Mouse (Mus musculus): Measurements from ENCODE around the gene Prdm2. TPM values are rescaled to one million over a fixed set of nuclear protein-coding genes. Genes with fewer than 3 reads are reported as not detected.
A peak's percentile ranks its signal among the peaks of the same experiment; 100 is the strongest.

The Prdm2 gene
- polyA plus RNA-seq, 1 experiment from 2014 or later, result 20.7 TPM

DNA sequence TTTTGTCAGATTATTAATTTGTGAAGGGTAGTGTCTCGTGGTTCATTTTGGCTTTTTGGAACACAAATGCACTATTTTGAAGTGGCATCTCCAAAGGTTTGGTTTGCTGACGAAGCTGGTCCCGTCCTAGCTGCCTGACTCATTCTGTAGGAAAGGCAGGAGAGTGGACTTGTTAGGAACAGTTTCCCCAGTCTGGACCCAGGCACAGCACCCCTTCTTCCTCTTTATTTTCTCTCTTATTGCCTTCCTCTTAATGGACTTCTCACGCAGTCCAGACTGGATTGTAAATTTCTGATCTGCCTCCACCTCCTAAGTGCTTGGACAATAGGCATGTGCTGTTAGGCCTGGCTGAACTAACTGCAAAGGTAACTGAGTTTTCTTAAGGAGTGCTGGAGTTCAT, 57.8 kb downstream of the Prdm2 start:
- DNase-seq (ENCODE audit: low spot score), result no peak
- Histone ChIP-seq H3K9me3 (ENCODE audit: control insufficient read depth, low read length) (no peaks in the 10 kb centered on the region), H3K4me1 (replicated peaks; ENCODE audit: control insufficient read depth, insufficient read depth, low read length) (peaks cover 3% of the 10 kb centered on the region; the same call in 1 of the 2 replicates), H3K4me3 (ENCODE audit: low read depth, low read length) (no peak overlapping the region), H3K27ac (ENCODE audit: low read depth, low read length) (no peak overlapping the region), H3K4me2 (replicated peaks; ENCODE audit: low read depth, low read length) (no peak overlapping the region), H3K27me3 (ENCODE audit: control insufficient read depth, insufficient read depth, low read length) (no peaks in the 10 kb centered on the region), H3K9ac (ENCODE audit: low read depth, low read length) (no peak overlapping the region), H3K36me3 (ENCODE audit: control insufficient read depth, insufficient read depth, low read length) (0 out of 2 replicates have a peak, but pooled peaks cover 2% of the 10 kb centered on the region)
- WGBS, result 86% methylated on average over 4 of the region's 4 CpGs
- ATAC-seq (ENCODE audit: low FRiP score), result no peak

DNA sequence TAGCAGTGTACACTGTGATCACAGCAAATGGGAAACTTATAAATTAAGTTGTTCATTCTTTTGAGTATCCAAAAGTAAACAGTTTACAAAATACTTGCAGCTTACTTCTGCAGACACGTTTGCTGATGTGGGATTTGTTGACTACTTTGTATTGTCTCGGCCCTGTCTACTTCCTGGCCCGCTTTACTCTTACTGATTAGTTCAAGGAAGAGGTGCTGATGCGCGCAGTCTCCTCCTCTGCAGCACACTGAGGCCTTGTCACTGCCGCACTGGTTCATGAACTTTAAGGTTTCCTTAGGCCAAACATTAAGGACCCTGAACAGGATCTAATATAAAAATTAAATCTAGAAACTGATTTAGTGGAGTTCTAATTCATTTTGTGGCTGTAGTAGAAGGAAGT, 58.2 kb downstream of the Prdm2 start:
- Histone ChIP-seq H3K27ac (ENCODE audit: low read depth, low read length) (no peak overlapping the region), H3K9ac (ENCODE audit: low read depth, low read length) (no peak overlapping the region), H3K36me3 (ENCODE audit: control insufficient read depth, insufficient read depth, low read length) (0 out of 2 replicates have a peak, but pooled peaks cover 2% of the 10 kb centered on the region), H3K4me1 (replicated peaks; ENCODE audit: control insufficient read depth, insufficient read depth, low read length) (0 out of 2 replicates have a peak, but pooled peaks cover 3% of the 10 kb centered on the region), H3K4me3 (ENCODE audit: low read depth, low read length) (no peak overlapping the region), H3K9me3 (ENCODE audit: control insufficient read depth, low read length) (no peaks in the 10 kb centered on the region), H3K4me2 (replicated peaks; ENCODE audit: low read depth, low read length) (no peak overlapping the region), H3K27me3 (ENCODE audit: control insufficient read depth, insufficient read depth, low read length) (no peaks in the 10 kb centered on the region)
- ATAC-seq (ENCODE audit: low FRiP score) (no peak), DNase-seq (ENCODE audit: low spot score) (no peak)
- 86% methylated on average over 6 of the region's 6 CpGs for WGBS

DNA sequence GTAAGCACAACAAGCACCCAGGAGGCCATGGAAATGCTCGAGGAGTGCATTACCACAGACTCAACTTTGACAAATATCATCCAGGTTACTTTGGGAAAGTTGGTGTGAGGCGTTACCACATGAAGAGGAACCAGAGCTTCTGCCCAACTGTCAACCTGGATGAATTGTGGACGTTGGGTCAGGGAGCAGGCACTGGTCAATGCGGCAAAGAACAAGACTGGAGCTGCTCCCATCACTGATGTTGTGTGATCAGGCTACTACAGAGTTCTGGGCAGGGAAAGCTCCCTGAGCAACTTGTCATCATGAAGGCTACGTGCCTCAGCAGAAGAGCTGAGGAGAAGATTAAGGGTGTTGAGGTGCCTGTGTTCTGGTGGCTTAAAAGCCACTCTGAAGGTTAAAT, 60.2 kb downstream of the Prdm2 start:
- DNase-seq (ENCODE audit: low spot score) (no peak), ATAC-seq (ENCODE audit: low FRiP score) (no peak)
- H3K36me3 ChIP-seq (ENCODE audit: control insufficient read depth, insufficient read depth, low read length), result no peaks in the 10 kb centered on the region
- H3K9ac ChIP-seq (ENCODE audit: low read depth, low read length), result no peak overlapping the region
- H3K27ac ChIP-seq (ENCODE audit: low read depth, low read length), result no peak overlapping the region
- no peaks in the 10 kb centered on the region for H3K4me1 ChIP-seq (replicated peaks; ENCODE audit: control insufficient read depth, insufficient read depth, low read length)
- H3K4me3 ChIP-seq (ENCODE audit: low read depth, low read length), result no peak overlapping the region
- H3K27me3 ChIP-seq (ENCODE audit: control insufficient read depth, insufficient read depth, low read length), result no peaks in the 10 kb centered on the region
- no peak overlapping the region for H3K4me2 ChIP-seq (replicated peaks; ENCODE audit: low read depth, low read length)
- 93% methylated on average over 5 of the region's 5 CpGs for WGBS
- no peaks in the 10 kb centered on the region for H3K9me3 ChIP-seq (ENCODE audit: control insufficient read depth, low read length)

DNA sequence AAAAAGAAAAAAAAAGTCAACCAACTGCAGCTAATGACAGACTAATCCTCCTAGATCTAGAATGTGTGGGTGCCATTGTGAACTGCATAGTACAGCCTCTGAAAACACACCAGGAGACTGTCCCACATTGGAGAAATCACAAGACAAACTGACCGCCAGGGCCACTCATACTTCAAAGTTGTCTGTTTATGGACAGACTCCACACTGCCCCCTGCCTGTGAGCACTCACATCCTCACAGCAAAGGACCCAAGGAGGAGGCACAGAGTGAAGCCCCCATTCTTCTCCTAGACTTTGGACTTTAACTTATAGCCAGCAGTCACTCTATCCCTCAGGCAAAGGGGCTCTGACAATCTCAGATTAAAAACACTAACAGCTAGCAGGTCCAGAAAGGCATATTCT, 61.5 kb downstream of the Prdm2 start:
- Histone ChIP-seq H3K36me3 (ENCODE audit: control insufficient read depth, insufficient read depth, low read length) (no peaks in the 10 kb centered on the region), H3K27me3 (ENCODE audit: control insufficient read depth, insufficient read depth, low read length) (no peaks in the 10 kb centered on the region), H3K27ac (ENCODE audit: low read depth, low read length) (no peak overlapping the region), H3K9me3 (ENCODE audit: control insufficient read depth, low read length) (no peaks in the 10 kb centered on the region), H3K9ac (ENCODE audit: low read depth, low read length) (no peak overlapping the region), H3K4me1 (replicated peaks; ENCODE audit: control insufficient read depth, insufficient read depth, low read length) (no peaks in the 10 kb centered on the region), H3K4me2 (replicated peaks; ENCODE audit: low read depth, low read length) (no peak overlapping the region), H3K4me3 (ENCODE audit: low read depth, low read length) (no peak overlapping the region)
- DNase-seq (ENCODE audit: low spot score), result peak; percentile 24
- 91% methylated on average over 1 of the region's 1 CpGs for WGBS
- no peak for ATAC-seq (ENCODE audit: low FRiP score)

DNA sequence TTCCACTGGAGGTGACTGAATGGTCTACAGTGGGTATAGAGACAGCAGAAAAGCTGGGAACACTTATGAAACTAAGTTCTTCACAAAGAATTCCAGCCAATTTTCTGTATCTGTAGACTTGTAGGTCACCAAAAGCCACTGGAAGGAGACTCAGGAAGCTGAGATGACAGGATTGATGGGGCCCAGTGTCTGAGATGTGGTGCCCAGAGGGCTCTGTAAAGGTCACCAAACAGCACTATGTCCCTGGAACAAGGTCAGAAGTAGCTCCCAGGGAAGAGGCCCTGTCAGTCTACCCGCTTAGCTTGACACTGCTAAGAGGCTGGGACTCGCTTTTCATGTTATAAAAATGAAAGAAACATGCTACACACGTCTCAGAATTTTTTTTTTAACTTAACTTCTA, 65.1 kb downstream of the Prdm2 start:
- Histone ChIP-seq H3K36me3 (ENCODE audit: control insufficient read depth, insufficient read depth, low read length) (no peaks in the 10 kb centered on the region), H3K27me3 (ENCODE audit: control insufficient read depth, insufficient read depth, low read length) (no peaks in the 10 kb centered on the region), H3K9ac (ENCODE audit: low read depth, low read length) (no peak overlapping the region), H3K4me1 (replicated peaks; ENCODE audit: control insufficient read depth, insufficient read depth, low read length) (0 out of 2 replicates have a peak, but pooled peaks cover 2% of the 10 kb centered on the region), H3K27ac (ENCODE audit: low read depth, low read length) (no peak overlapping the region), H3K4me2 (replicated peaks; ENCODE audit: low read depth, low read length) (no peak overlapping the region), H3K4me3 (ENCODE audit: low read depth, low read length) (no peak overlapping the region), H3K9me3 (ENCODE audit: control insufficient read depth, low read length) (no peaks in the 10 kb centered on the region)
- 85% methylated on average over 3 of the region's 3 CpGs for WGBS
- ATAC-seq (ENCODE audit: low FRiP score), result no peak
- no peak for DNase-seq (ENCODE audit: low spot score)

DNA sequence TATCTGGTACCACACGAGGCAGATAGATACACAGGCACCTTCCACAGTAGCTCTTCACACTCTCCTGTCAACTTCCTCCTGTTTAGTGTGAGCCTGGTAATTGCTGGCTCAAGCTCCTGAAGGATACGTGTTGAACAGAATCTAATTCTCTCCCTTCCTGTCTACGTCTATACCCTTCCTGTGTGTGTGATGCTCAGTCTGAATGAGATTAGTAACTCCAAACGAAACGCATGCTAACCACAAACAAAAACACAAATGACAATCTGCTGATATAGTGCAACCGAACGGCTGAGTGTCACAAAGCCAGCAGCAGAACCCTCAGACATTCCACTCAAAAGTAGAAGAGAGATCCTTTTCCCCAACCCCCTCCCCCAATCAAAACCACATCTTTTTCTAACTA, 69.2 kb downstream of the Prdm2 start:
- DNase-seq (ENCODE audit: low spot score), result no peak
- no peak for ATAC-seq (ENCODE audit: low FRiP score)
- WGBS, result 77% methylated on average over 7 of the region's 7 CpGs

DNA sequence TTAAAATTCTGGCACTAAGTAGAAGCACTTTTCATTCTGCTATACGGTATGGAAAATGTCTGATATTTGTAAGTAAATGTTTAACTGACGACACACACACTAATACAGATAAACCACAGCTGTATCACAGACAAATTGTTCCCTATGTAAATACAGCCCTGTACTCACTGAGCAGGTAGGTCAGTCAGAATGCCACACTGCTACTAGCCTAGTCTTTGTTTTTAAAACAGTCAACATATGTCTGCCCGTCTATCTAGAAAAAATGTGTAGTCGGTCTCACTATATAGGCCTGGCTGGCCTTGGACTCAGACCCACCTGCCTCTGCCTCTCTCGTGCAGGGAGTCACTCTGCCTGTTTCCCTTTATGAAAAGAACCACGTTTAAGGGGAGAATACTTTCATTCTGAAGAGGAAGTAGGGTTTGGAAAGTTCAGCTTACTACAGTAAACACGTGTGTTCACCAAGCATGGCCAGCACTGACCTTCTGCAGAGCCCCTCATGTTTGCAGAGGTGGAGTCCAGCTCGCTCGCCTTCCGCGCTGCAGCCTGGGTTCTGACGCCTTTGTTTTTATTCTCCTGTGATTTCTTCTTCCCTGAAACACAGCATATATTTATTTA, 71.0 kb downstream of the Prdm2 start:
- WGBS, result 89% methylated on average over 12 of the region's 12 CpGs
- Histone ChIP-seq H3K9me3 (ENCODE audit: control insufficient read depth, low read length) (no peaks in the 10 kb centered on the region), H3K36me3 (ENCODE audit: control insufficient read depth, insufficient read depth, low read length) (no peaks in the 10 kb centered on the region), H3K4me1 (replicated peaks; ENCODE audit: control insufficient read depth, insufficient read depth, low read length) (0 out of 2 replicates have a peak, but pooled peaks cover 3% of the 10 kb centered on the region), H3K27ac (ENCODE audit: low read depth, low read length) (no peak overlapping the region), H3K27me3 (ENCODE audit: control insufficient read depth, insufficient read depth, low read length) (no peaks in the 10 kb centered on the region), H3K4me3 (ENCODE audit: low read depth, low read length) (no peak overlapping the region), H3K9ac (ENCODE audit: low read depth, low read length) (no peak overlapping the region), H3K4me2 (replicated peaks; ENCODE audit: low read depth, low read length) (no peak overlapping the region)
- ATAC-seq (ENCODE audit: low FRiP score) (no peak), DNase-seq (ENCODE audit: low spot score) (no peak)

More for the DNA sequence above, 69.2 kb downstream of the Prdm2 start:
- Histone ChIP-seq H3K4me2 (replicated peaks; ENCODE audit: low read depth, low read length) (no peak overlapping the region), H3K27ac (ENCODE audit: low read depth, low read length) (no peak overlapping the region), H3K9ac (ENCODE audit: low read depth, low read length) (no peak overlapping the region), H3K36me3 (ENCODE audit: control insufficient read depth, insufficient read depth, low read length) (no peaks in the 10 kb centered on the region), H3K4me3 (ENCODE audit: low read depth, low read length) (no peak overlapping the region), H3K4me1 (replicated peaks; ENCODE audit: control insufficient read depth, insufficient read depth, low read length) (0 out of 2 replicates have a peak, but pooled peaks cover 3% of the 10 kb centered on the region), H3K9me3 (ENCODE audit: control insufficient read depth, low read length) (no peaks in the 10 kb centered on the region), H3K27me3 (ENCODE audit: control insufficient read depth, insufficient read depth, low read length) (no peaks in the 10 kb centered on the region)

DNA sequence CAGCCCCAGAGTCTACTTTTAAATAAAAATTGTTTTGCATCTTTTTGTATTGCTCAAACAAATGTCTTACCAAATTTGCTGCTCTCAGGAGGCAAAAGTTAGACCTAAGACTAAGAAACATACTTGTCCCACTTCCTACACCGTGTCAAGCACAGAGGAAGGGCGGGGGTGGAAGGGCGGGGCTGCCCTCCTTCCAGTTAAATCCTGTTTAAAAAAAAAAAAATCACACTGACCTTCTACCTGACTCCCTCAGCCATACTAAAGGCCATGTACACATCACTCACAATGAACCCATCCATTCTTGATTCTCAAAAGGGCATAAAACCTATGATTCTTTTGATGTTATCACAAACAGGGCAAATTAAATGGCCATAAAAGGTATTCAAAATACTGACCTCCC, 71.9 kb downstream of the Prdm2 start:
- H3K36me3 ChIP-seq (ENCODE audit: control insufficient read depth, insufficient read depth, low read length), result 0 out of 2 replicates have a peak, but pooled peaks cover 2% of the 10 kb centered on the region
- DNase-seq (ENCODE audit: low spot score) (no peak), ATAC-seq (ENCODE audit: low FRiP score) (no peak)
- H3K9me3 ChIP-seq (ENCODE audit: control insufficient read depth, low read length), result no peaks in the 10 kb centered on the region
- no peak overlapping the region for H3K9ac ChIP-seq (ENCODE audit: low read depth, low read length)
- H3K4me3 ChIP-seq (ENCODE audit: low read depth, low read length), result no peak overlapping the region
- H3K27ac ChIP-seq (ENCODE audit: low read depth, low read length), result no peak overlapping the region
- no peaks in the 10 kb centered on the region for H3K27me3 ChIP-seq (ENCODE audit: control insufficient read depth, insufficient read depth, low read length)
- no peak overlapping the region for H3K4me2 ChIP-seq (replicated peaks; ENCODE audit: low read depth, low read length)
- WGBS, result 95% methylated on average over 3 of the region's 3 CpGs
- 0 out of 2 replicates have a peak, but pooled peaks cover 3% of the 10 kb centered on the region for H3K4me1 ChIP-seq (replicated peaks; ENCODE audit: control insufficient read depth, insufficient read depth, low read length)

DNA sequence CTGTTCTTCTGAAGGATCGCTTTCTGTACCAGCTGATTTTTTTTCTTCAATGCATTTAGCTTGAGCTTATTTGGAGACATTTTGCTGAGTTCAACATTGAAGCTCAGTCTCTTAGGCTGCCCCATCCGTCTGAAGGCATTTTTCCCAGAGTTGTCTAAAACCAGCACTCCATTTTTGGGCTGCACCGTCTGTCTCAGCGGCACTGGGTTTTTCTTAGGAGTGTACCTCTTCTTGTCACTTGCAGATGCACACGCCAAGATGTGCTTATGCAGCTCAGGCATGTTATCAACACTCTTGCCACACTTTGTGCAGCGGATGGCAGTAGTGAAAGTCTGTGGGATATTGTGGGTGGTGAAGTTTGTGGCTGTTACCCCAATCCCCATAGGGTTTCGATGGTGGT, 80.4 kb downstream of the Prdm2 start:
- ATAC-seq (ENCODE audit: low FRiP score), result no peak
- Histone ChIP-seq H3K4me2 (replicated peaks; ENCODE audit: low read depth, low read length) (no peak overlapping the region), H3K9ac (ENCODE audit: low read depth, low read length) (no peak overlapping the region), H3K9me3 (ENCODE audit: control insufficient read depth, low read length) (no peaks in the 10 kb centered on the region), H3K27me3 (ENCODE audit: control insufficient read depth, insufficient read depth, low read length) (no peaks in the 10 kb centered on the region), H3K36me3 (ENCODE audit: control insufficient read depth, insufficient read depth, low read length) (peaks cover 14% of the 10 kb centered on the region; the same call in 1 of the 2 replicates), H3K4me3 (ENCODE audit: low read depth, low read length) (no peak overlapping the region), H3K4me1 (replicated peaks; ENCODE audit: control insufficient read depth, insufficient read depth, low read length) (no peaks in the 10 kb centered on the region), H3K27ac (ENCODE audit: low read depth, low read length) (no peak overlapping the region)
- WGBS, result 96% methylated on average over 7 of the region's 7 CpGs
- DNase-seq (ENCODE audit: low spot score), result no peak

All from hindbrain, embryonic 11.5 days (tissue).